Mouse (Mus musculus): ENCODE data around the gene Rbm48. TPM values are rescaled to one million over a fixed set of nuclear protein-coding genes. Genes with fewer than 3 reads are reported as not detected.

Gene Rbm48
- 24.1 TPM for polyA plus RNA-seq (2014; fragmentation: Illumina TruSeq; extraction: RNeasy Lipid Tissue Mini Kit (QIAGEN cat#74804); ENCODE audit: low read depth, low replicate concordance)

DNA sequence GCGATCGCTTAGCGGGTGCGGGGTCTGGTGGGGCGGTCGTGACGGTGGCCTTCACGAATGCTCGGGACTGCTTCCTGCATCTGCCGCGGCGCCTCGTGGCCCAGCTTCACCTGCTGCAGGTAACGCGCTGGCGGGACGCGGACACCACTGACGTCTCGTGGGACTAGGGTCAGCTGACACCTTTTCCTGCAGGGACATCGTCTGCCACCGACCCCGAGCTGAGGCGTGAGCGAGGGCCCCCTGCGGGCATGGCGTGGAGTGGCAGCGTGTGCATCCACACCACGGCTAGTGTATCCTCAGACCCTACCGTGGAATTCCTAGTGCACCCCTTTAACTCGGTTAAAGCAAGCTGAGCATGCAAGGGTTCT, at the start of gene Rbm48:
Gene Rbm48, minus strand, starts transcription at position 187 of the 368 bp plus-strand sequence.

DNA sequence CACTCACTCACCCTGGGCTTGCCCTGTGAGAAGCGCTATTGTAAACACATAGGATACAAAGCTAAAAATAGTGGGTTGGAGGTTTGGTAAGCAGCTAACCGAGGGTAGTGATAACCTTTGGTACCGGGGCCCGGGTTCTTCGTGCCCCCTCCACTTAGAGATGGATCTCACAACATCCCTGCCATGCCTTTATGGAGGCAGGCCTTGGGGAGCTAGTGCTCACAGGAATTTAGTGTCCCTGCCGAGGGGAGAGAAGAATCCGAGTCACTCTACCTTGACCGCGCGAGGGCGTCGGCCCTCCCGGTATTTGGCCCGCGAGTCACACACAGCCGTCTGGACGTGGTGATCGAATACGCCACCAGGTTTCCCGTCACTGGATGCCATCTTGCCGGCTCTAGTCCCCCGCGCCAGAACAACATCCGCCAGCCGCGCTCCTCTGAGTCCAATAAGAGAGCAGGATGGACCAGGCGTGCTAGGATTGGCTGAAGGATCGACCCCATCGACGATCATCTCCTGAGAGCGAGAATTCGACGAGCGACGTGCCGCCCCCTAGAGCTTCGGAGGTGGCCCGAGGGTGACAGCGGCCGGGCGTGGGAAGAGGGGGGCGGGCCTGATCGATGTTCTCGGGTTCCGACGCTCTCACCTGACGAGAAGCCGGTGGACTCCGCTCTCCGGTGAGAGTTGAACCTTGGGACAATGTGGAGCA, 539 bp downstream of the Rbm48 start, which contains the start of gene Pex1:
Gene Pex1, plus strand, starts transcription at position 374 of the 706 bp plus-strand sequence.

DNA sequence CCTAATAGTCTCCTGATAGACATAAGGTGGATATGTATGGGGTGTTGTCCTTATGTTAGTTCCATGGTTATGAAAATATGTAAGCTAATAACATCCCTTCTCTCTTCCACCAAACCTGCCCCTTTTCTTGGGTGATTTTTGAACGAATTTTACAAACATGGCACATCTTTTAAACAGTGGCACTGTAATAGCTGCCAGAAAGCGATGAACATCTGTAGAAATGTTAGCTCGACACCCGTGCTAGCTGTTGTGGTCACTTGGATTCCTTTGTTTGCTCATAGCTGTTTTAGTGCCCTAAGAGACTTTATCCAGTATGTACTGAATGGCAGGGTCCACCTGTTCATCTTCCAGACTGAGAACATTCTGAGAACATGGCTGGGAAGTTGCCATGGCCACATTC, 25.1 kb downstream of the Rbm48 start, which contains the start of gene 1700109H08Rik:
Gene 1700109H08Rik, plus strand, starts transcription at position 301 of the 400 bp plus-strand sequence.

DNA sequence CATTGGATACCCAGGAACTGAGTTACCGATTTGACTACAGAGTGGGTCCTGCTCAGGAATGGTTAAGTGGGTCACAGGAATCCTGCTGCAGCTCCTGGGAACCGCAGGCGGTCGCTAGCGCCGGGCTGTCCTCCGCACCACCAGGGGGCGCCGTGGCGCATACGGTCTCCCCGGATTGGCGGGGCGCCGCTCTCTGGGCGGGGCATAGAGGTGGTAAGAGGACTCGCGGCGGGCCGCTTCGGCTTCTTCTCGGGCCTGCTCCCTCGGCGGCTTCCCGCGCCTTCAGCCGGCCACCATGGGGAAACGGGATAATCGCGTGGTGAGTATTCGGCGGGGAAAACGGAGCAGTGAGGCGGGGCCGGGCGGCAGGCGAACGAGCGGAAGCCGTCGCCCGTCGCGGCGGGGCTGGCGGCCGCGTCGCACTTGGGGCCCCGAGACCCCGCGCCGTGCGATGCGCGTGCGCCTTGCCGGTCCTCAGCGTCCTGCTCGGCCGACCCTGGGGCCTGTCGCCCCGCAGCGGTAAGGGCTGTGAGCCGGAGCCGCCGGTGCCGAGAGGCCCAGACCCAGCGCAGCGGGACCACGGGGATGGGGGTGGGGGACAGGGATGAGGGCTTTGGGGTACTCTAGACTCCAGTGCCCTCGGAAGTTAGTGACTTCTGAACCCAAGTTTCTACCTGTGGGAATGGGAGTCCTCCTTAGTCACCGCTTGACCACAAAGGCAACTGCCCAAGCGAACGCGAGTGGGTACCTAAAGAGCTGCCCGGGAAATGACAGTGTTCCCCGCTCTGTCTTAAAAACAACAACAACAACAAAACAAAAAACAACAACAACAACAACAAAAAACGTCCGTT, 52.5 kb downstream of the Rbm48 start, which contains the start of gene Fam133b:
Gene Fam133b, plus strand, starts transcription at position 205 of the 851 bp plus-strand sequence.

Other genes with a start within 250 kb of the Rbm48 start
- gene Fam133b, start 52.8 kb downstream of the Rbm48 start, polyA plus RNA-seq (2014; fragmentation: Illumina TruSeq; extraction: RNeasy Lipid Tissue Mini Kit (QIAGEN cat#74804); ENCODE audit: low read depth, low replicate concordance): 66.0 TPM
- 3.1 TPM for gene 1700109H08Rik, start 25.0 kb downstream of the Rbm48 start, polyA plus RNA-seq (2014; fragmentation: Illumina TruSeq; extraction: RNeasy Lipid Tissue Mini Kit (QIAGEN cat#74804); ENCODE audit: low read depth, low replicate concordance)
- 36.7 TPM for gene Pex1, start 519 bp downstream of the Rbm48 start, polyA plus RNA-seq (2014; fragmentation: Illumina TruSeq; extraction: RNeasy Lipid Tissue Mini Kit (QIAGEN cat#74804); ENCODE audit: low read depth, low replicate concordance)
- gene Tmbim7, start 54.6 kb upstream of the Rbm48 start, polyA plus RNA-seq (2014; fragmentation: Illumina TruSeq; extraction: RNeasy Lipid Tissue Mini Kit (QIAGEN cat#74804); ENCODE audit: low read depth, low replicate concordance): not detected
- 253 TPM for gene Gatad1, start 60.6 kb upstream of the Rbm48 start, polyA plus RNA-seq (2014; fragmentation: Illumina TruSeq; extraction: RNeasy Lipid Tissue Mini Kit (QIAGEN cat#74804); ENCODE audit: low read depth, low replicate concordance)
- gene Ankib1, start 206.3 kb upstream of the Rbm48 start, polyA plus RNA-seq (2014; fragmentation: Illumina TruSeq; extraction: RNeasy Lipid Tissue Mini Kit (QIAGEN cat#74804); ENCODE audit: low read depth, low replicate concordance): 88.5 TPM
- gene Krit1, start 206.6 kb upstream of the Rbm48 start, polyA plus RNA-seq (2014; fragmentation: Illumina TruSeq; extraction: RNeasy Lipid Tissue Mini Kit (QIAGEN cat#74804); ENCODE audit: low read depth, low replicate concordance): 147 TPM
- not detected for gene Lrrd1, start 248.6 kb upstream of the Rbm48 start, polyA plus RNA-seq (2014; fragmentation: Illumina TruSeq; extraction: RNeasy Lipid Tissue Mini Kit (QIAGEN cat#74804); ENCODE audit: low read depth, low replicate concordance)

Measured in adrenal gland, adult 10 weeks (tissue).